ENCODE assay signal across 8 mouse cellular contexts in genomic region chr13:21362621-21363248, GRCm38 (mm10). TPM values are rescaled to one million over a fixed set of nuclear protein-coding genes. Genes with fewer than 3 reads are reported as not detected.
DNase-seq lines count a peak whose midpoint lies in the region; ATAC-seq lines count a peak whose summit lies in the region.

TSS of gene Zscan12 (plus strand) at chr13:21362820.

- WGBS in heart, embryonic 13.5 days, result under 1% methylated on average over 29 of the region's 29 CpGs
- under 1% methylated on average over 29 of the region's 29 CpGs for WGBS in liver, embryonic 12.5 days (ENCODE audit: insufficient replicate concordance)
- WGBS in stomach, embryonic 15.5 days, result under 1% methylated on average over 28 of the region's 29 CpGs

- H3K9ac ChIP-seq in heart, embryonic 13.5 days, result peak within 1 kb of the TSS; percentile 91
- peak within 1 kb of the TSS; percentile 85 for H3K9ac ChIP-seq in liver, embryonic 12.5 days
- H3K9ac ChIP-seq in stomach, embryonic 15.5 days, result peak within 1 kb of the TSS; percentile 75

- peak within 1 kb of the TSS; percentile 74 for H3K4me2 ChIP-seq in heart, embryonic 13.5 days
- H3K4me2 ChIP-seq in liver, embryonic 12.5 days, result peak within 1 kb of the TSS; percentile 66
- peak within 1 kb of the TSS; percentile 57 for H3K4me2 ChIP-seq in stomach, embryonic 15.5 days

- H3K27ac ChIP-seq in brown adipose tissue, adult 24 weeks (replicated peaks; ENCODE audit: low read depth, low read length), result peak within 1 kb of the TSS; percentile 32; the same call in 1 of the 2 replicates
- H3K27ac ChIP-seq in heart, embryonic 13.5 days (replicated peaks), result peak within 1 kb of the TSS; percentile 76
- H3K27ac ChIP-seq in liver, embryonic 12.5 days, result peak within 1 kb of the TSS; percentile 75
- H3K27ac ChIP-seq in stomach, embryonic 15.5 days, result peak within 1 kb of the TSS; percentile 67

- H3K36me3 ChIP-seq in heart, embryonic 13.5 days, result peaks cover 20% of the 10 kb centered on the region
- peaks cover 16% of the 10 kb centered on the region for H3K36me3 ChIP-seq in liver, embryonic 12.5 days
- H3K36me3 ChIP-seq in stomach, embryonic 15.5 days, result no peaks in the 10 kb centered on the region

- no peaks in the 10 kb centered on the region for H3K9me3 ChIP-seq in heart, embryonic 13.5 days
- H3K9me3 ChIP-seq in liver, embryonic 12.5 days (replicated peaks), result no peaks in the 10 kb centered on the region
- H3K9me3 ChIP-seq in stomach, embryonic 15.5 days, result no peaks in the 10 kb centered on the region

- no peaks in the 10 kb centered on the region for H3K27me3 ChIP-seq in heart, embryonic 13.5 days (replicated peaks)
- H3K27me3 ChIP-seq in liver, embryonic 12.5 days (replicated peaks), result no peaks in the 10 kb centered on the region
- no peaks in the 10 kb centered on the region for H3K27me3 ChIP-seq in stomach, embryonic 15.5 days (replicated peaks)

- ATAC-seq in heart, embryonic 13.5 days (ENCODE audit: extremely low read depth, insufficient number of reproducible peaks, low FRiP score, low TSS enrichment), result peak; percentile 94
- peak; percentile 100 for ATAC-seq in liver, embryonic 12.5 days
- ATAC-seq in stomach, embryonic 15.5 days (ENCODE audit: insufficient read depth, low FRiP score, low read depth), result peak; percentile 99

- peak within 1 kb of the TSS; percentile 86 for H3K4me3 ChIP-seq in brown adipose tissue, adult 24 weeks (ENCODE audit: insufficient read depth, low read depth, low read length)
- H3K4me3 ChIP-seq in heart, embryonic 13.5 days, result peak within 1 kb of the TSS; percentile 69
- peak within 1 kb of the TSS; percentile 72 for H3K4me3 ChIP-seq in liver, embryonic 12.5 days
- peak within 1 kb of the TSS; percentile 67 for H3K4me3 ChIP-seq in stomach, embryonic 15.5 days (replicated peaks)

- peak; percentile 82 for DNase-seq in CD4-positive, CD25-positive, alpha-beta regulatory T cell, adult 2 months (ENCODE audit: low read depth, low spot score)
- peak; percentile 39 for DNase-seq in fat pad, adult 2 months (ENCODE audit: extremely low read depth, low read depth, low spot score)
- DNase-seq in kidney, postnatal 10 days, result peak; percentile 94
- peak; percentile 30 to 53 for DNase-seq in natural killer cell, adult 2 months (ENCODE audit: low spot score in 2 of 2)

- H3K4me1 ChIP-seq in brown adipose tissue, adult 24 weeks (ENCODE audit: control insufficient read depth, insufficient read depth, insufficient read length, low read length), result peaks cover 3% of the 10 kb centered on the region; the same call in 1 of the 2 replicates
- H3K4me1 ChIP-seq in heart, embryonic 13.5 days, result peaks cover 23% of the 10 kb centered on the region
- H3K4me1 ChIP-seq in liver, embryonic 12.5 days, result peaks cover 26% of the 10 kb centered on the region
- H3K4me1 ChIP-seq in stomach, embryonic 15.5 days, result peaks cover 12% of the 10 kb centered on the region

RNA-seq across cellular contexts. Expression of gene Zscan12, which starts in this region (rescaled TPM):
- polyA plus RNA-seq in brown adipose tissue, adult 24 weeks (2012; ENCODE audit: insufficient read depth, insufficient read length, missing spikeins), result 2.5 and 3.3 TPM in 2 replicates
- 7.1 and 7.7 TPM in 2 replicates for polyA plus RNA-seq in heart, embryonic 13.5 days (2015; fragmentation: Nextera tagmentation; extraction: Ambion mirVana)
- polyA plus RNA-seq in liver, embryonic 12.5 days (2016; fragmentation: Nextera tagmentation; extraction: Ambion mirVana), result 5.5 and 5.8 TPM in 2 replicates
- 9.9 and 10.0 TPM in 2 replicates for polyA plus RNA-seq in stomach, embryonic 15.5 days (2015; fragmentation: Nextera tagmentation; extraction: Ambion mirVana)

Comparison
In these comparisons a context has a peak if more than half of its experiments do, and no peak if none do; other contexts are left out.
1. Peak in every context shown above with its lines: DNase-seq, ATAC-seq, H3K4me3 ChIP-seq and H3K27ac ChIP-seq.
2. DNase-seq: peak in every context shown above with its lines; median percentile 94 in kidney, postnatal 10 days; 82 in CD4-positive, CD25-positive, alpha-beta regulatory T cell, adult 2 months; 42 in natural killer cell, adult 2 months; 39 in fat pad, adult 2 months.